Mouse (Mus musculus): Measurements from ENCODE around the gene Glo1.

Gene Glo1

DNA sequence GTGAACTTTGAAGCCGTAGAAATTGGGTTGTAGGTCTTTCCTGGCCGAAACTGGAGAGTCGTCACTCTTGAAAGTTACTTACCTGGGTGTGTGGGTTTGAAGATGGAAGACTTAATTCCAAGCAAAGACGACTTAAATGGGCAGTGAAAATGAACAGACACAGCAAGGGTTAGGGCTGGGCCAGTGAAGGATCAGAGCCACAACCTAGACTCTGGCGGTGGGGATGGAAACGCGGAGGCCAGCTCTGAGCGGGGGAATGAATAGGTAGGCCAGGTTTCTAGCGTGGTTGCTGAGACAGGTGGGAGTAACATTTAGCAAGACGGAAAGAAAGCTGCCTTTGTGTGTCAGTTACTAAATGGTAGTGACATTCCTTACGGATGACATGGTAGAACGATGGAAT, 49.7 kb downstream of the Glo1 start:
- no peak for DNase-seq (ENCODE audit: low spot score)

DNA sequence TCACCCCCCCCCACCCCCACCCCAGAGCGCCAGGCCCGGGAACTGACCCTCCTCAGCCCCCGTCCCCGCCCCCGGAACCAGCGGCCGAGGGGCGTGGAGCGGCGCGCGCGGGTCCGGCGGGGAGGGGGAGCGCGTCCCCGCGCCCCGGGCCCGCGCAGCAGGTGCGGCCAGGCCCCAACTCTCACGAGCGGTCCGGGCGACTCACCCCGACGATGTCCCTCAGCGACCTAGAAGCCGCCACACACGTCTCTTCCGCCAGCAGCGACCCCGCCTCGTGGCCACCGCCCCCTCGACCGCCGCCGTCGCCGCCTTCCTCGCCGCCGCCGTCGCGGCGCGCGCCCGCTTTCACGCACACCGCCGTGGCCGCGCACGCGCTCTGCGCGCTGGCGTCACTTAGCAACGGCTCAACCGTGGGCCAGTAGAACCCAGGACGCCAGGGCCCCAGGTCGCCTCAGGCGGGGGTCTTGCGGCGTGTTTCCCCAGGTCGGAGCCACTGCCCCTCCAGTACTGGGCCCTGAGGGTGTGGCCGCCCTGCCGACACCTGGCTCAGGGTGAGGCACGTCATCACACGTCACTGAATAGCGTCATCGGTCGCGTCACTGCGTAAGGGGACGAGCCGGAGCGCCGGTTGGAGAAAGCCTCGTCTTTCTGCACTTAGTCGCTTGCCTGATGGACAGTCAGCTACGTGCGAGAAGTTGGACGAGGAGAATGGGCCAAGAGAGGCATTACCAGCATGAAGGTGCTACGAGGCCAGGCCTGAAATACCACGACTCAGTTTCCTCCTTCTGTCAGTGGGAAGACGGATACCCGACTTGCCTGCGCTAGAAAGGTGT, 50.5 kb downstream of the Glo1 start, which contains the start of gene Btbd9:
Gene Btbd9 (minus strand): TSS at position 548 of the 833 bp plus-strand sequence.
- peak; percentile 90 for DNase-seq (ENCODE audit: low spot score)

DNA sequence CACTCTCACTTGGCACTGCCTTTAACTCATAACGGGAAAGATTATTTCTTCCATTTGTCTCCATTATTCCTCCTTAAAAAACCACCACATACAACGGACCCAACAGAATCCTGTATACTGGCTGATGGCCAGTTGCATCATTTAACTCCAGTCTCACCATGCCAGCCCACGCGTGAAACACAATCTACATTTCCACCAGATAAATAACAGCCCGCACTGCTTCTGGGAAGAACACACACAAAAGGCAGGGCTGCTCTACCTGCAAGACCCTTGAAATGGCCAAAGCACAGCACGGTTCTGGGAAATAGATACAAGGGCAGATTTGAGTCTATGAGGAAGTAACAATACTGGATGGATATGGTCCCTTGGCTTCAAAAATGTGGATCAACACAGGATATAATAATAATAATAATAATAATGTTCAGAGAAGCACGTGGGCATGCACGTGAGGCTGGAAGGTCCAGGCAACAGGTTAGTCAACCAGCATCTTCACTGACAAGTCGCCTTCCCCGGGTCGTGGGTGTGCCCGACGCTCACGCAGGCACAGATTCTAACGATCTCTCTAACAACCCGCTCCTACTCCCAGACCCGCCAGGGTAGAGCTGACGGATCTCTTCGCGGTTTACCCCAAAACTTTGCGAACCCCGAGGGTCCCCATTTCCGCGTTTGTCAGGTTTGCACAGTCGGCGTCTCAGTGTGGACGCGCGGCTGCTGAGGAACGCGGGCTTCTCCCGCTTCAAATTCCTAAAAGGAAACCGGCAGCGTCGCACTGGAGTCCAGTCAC, 51.4 kb downstream of the Glo1 start:
- no peak for DNase-seq (ENCODE audit: low spot score)

DNA sequence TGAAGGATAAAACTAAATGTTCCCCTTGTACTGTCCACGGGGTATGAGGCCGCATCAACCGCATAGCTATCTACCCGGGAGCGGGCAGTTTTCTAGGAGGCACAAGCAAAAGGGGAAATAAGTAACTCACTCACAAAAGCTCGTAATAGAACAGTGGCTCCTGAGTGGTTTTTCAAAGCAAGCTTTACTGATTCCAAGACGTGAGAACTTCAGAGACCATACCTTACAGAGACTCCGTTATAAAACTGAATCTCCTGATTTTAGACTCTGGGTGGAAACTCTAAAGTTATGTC, 51.9 kb downstream of the Glo1 start:
- DNase-seq (ENCODE audit: low spot score): no peak

DNA sequence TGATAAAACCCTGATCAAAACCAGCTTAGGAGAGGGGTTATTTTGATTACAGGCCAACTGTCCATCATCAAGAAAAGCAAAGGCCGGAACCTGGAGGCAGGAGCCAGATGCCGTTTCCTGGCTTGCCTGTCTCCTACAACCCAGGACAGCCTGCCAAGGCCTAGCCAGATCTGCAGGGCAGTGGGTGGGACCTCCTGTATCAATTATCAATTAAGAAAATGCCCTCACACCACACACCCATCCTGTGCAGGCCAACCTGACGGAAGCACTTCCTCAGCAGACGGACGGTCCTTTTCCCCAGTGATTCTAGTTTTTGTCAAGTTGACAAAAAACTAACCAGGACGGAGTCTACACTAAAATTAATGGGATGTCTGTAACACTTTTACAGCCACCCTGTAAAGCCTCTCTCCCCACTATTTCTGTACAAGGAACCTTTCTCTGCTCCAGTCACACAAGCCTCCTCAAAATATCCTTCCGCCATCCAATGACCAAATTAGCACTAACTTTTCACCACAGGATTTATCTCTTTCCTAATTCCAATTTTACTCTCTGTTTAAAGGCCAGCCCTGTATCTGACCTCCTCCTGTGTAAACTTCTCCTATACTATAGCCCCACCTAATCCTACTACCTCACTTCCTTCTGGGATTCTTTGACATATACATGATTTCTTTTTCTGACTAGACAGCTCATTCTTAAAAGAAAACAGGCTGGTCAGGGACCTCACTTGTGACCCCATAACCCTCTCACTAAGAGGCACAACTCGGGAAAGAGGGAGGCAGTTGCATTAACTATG, 52.5 kb downstream of the Glo1 start:
- no peak for DNase-seq (ENCODE audit: low spot score)

DNA sequence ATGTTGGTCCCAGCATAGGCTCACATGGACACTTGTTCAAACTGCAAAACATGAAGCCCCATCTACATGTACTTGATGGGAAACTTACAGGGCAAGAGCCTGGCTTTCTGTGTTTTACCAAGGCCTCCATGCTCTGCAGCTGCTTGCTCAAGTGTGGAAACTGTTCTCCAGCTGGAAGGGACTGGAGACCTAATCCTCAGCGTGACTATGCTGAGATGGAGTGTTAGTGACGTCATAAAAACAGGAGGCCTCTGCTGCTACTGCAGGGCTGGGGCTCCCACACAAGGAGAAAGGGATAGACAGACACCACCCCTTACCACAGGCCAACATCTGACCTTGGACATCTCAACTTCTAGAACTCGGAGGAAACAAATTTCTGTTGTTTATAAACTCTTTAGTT, 55.7 kb downstream of the Glo1 start:
- no peak for DNase-seq (ENCODE audit: low spot score)

DNA sequence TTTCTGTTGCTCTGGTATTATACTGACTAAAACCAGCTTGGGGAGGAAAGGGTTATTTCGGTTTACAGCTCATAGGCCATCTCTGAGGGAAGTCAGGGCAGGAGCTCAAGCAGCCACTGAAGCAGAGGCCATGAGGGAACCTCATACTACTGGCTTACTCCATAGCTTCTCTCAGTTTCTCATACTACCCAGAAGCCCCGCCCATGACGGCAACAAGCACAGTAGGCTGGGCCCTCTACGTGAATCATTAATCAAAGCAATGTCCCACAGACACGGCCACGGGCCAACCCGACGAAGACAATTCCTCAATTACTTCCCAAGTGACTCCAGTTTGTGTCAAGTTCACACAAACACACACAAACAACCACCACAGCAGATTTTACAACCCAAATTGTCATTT, 56.5 kb downstream of the Glo1 start:
- DNase-seq (ENCODE audit: low spot score): peak; percentile 40

DNA sequence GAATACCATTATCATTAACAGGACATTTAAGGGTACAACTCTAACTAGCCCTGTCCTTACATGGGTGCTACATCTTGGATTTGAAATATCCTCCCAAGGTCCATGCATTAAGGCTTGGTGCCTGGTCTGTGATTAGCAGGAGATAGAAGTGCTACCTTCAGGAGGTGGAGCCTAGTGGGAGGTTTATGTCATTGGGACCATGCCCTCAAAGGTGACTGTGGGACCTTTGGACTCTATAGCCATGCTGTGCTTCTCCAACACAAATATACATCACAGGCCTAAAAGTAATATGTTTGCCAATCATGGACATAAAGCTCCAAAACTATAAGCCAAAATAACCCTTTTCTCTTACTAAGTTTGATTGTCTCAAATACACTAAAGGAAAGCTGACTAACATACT, 58.2 kb downstream of the Glo1 start:
- no peak for DNase-seq (ENCODE audit: low spot score)

DNA sequence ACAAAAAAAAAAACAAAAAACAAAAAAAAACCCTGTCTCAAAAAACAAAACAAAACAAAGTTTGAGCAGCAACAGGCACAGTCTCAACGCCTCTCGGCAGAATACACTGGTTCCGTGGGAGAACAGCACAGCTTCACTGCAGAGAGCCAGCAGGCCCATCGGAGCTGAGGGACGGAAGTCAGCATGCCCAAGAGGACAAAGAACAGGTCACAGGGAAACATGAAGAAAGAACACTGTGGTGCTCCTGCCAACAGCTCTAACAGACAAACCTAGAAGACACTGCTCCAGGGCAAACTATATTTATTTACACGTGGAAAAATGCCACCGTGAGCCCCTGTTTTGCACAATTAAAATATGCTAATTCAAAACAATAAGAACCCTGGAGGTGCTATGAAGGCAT, 61.7 kb downstream of the Glo1 start:
- DNase-seq (ENCODE audit: low spot score): no peak

DNA sequence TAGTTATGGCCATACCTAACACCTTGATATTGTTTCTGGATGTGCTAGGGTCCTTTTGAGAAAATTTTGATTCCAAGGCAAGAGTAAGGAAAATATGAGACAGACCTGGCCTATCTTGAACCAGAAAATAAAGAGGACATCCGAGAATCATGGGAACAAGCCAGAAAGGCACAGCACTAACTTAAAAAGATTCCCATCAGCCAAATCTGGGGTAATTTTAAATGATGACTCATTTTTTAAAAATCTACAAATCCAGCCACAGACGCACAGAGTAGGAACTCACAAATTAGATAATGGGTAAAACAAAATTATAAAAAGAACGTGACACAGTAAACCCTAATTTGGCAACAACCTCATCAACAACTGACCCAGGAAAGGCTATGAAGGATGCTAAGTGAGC, 62.3 kb downstream of the Glo1 start:
- DNase-seq (ENCODE audit: low spot score): no peak

DNA sequence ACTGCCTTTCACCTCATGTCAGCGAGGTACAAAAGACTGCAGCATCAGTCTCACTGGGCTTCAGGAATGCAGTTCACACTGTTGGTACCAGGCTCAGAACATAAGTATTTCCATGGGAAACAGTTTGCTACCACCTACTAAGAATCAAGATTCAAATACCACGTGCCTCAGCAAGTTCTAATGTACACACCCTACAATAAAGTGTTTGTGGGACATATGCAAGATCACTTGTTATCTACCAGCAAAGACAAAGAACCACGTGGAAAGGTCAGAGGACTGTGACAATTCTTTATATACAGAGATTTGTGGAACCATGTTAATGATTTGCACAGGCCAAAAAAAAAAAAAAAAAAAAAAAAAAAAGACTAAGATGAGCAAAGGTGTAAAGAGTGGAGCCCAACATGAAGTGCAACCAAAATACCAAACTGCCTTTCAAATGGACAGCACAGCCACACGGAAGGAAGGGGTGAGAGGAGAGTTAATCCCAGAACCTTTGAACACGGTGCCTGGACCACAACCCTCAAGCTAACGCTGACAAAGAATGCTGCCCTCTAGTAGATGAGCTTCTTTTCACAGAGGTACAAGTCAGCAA, 63.1 kb downstream of the Glo1 start:
- no peak for DNase-seq (ENCODE audit: low spot score)

DNA sequence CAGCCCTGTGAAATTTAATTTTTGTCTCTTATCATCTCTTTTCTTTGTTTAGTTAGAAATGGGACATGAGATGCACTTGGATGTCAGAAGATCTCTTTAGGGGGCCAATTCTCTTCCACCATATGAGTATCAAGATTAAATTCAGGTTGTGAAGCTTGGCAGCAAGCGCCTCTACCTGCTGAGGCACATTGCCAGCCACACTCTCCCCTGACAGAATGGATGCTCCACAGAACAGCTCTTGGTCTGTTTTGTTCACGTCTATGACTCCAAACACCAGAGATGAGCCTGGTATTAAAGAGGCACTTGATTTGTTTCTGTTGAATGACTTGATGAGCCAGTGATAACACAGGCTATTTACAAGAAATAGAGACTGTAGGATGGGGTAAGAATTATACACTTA, 63.9 kb downstream of the Glo1 start:
- no peak for DNase-seq (ENCODE audit: low spot score)

DNA sequence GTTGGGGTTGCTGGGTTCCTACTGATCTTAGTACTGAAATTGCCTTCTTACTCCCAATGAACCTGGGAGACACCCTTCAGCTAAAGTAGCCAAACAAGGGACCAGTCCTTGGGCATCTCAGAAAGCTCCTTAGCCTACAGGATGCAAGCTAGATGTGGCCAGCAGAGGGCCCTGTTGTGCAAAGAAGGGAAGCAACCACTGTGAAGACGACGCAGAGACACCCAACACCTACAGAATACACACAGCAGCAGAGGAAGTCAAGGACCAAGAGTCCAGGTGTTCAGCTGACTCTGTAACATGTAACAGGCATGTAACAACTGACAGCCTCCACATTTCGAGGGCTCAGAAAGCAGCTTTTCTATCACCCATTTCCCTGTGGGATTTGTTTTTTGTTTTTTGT, 67.1 kb downstream of the Glo1 start:
- DNase-seq (ENCODE audit: low spot score): peak; percentile 47

DNA sequence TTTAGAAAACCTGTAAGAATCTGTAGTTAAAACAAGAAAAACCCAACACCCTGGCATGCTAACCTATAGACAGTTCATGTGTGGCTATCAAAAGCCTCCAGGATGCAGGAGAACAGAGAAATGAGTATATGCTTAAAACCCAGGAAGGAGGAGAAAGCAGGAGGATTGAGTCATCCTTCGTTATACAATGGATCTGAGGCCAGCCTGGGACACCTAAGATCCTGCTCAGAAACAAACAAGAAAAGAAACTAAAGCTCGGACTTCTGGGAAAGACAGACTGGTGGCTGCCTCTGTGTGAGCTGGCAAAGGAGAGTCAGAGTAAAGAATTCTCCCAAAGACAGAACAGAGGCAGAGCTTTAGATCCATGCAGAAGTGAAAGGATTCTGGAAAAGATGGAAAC, 68.0 kb downstream of the Glo1 start:
- DNase-seq (ENCODE audit: low spot score): no peak

DNA sequence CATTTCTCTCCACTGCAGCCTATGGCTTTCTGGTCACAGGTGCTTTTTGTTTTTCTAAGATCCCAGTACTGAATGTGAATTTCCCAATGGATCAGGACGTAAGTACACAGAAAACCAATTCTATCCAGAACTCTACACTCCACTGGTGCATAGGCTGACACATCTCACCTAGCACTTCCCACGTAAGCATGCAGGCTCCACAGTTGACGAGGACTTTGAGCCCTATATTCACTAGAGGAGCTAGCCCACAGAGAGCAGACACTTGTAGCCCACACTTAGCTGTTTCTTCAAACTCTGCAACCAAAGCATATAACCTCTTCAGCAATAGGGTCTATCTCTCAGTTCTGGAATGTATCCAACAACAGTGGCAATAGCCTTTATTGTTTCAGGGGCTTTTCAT, 70.2 kb downstream of the Glo1 start:
- DNase-seq (ENCODE audit: low spot score): no peak

DNA sequence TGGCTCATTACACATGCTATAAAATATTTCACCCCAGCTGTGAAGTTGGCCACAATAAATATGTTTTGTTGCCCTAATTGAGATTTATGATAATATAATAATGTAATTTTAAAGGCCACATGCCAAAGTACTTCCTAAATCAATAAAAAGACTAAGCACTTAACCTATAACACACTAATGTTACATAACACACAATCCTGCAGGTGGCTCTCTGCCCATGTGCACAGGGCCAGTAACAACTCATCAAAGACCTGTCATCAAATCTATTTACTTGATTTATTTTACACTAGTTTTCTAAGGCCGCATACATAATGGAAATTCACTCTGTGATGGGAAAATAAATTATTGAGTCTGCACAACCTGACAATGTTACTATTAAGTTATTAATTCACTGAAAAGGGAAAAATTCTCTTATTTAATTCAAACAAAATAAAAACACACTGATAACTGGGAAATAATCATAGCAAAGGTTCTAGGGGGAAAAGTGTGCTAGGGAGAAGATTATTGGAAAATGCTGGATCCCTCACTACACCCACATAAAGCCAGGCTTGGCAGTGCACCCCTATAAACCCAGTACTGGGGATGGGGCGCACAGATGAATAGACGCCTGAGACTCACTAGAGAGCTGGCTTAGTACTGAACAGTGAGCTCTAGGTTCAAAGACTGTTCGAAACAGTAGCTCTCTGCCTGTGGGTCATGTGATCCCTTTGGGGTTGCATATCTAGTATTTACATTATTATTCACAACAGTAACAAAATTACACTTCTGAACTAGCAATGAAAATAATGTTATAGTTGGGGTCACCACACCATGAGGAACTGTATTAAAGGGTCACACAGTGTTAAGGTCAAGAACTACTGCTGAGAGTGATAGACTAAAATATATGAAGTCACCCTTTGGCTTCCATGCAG, 73.4 kb downstream of the Glo1 start:
- DNase-seq (ENCODE audit: low spot score): no peak

DNA sequence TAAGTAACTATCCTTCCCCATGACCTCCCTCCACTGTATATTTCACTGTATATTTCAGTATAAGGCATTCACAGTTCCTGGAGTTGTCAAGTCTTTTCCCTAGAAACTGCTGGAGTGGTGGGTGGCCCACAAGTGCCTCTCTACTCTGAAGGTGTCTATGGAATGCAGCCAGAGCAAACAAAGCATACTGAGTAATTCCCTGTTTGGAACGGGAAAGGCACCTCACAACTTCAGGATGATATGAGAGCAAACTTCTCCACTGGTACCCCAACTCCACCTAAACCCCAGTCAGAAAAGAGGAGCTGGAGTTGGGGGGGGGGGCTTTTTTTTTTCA, 75.9 kb downstream of the Glo1 start:
- peak; percentile 30 for DNase-seq (ENCODE audit: low spot score)

DNA sequence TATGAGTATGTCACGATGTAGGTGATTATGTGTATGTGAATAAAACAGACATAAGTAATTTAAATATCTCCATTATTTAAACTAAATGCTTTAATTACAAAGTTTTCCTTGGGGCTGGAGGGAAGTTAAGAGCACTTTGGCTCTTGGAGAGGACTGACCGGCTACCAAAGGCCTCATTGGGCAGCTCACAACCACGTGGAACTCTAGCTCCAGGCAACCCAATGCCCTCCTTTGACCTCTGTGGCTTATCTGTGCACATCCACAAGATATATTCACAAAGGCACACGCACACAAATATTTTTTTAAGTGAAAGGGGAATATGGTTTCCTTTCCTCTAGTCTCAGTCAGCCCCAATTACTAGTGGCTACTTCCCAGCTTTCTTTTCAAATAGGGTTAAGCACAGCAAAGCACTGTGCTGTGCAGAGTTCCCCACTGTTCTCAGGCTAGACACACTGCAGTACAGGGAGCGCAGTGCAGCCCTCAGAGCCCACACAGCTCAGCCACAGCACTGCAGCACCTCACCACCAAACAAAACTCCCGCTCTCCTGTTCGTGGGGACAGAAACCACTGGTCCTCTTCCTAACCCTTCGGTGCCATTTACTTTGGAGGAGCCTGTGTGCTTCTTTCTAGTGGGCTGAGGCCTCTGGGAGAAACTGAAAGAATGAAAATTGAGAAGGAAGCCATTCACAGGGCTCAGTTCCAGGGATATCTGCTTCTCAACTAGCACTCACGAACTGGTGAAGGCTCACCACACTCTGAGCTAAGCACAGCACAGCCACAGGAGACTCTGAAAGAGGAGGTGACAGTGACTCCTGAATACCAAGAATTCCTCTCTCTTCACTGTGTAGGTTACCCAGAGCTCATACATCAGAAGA, 76.5 kb downstream of the Glo1 start:
- no peak for DNase-seq (ENCODE audit: low spot score)

DNA sequence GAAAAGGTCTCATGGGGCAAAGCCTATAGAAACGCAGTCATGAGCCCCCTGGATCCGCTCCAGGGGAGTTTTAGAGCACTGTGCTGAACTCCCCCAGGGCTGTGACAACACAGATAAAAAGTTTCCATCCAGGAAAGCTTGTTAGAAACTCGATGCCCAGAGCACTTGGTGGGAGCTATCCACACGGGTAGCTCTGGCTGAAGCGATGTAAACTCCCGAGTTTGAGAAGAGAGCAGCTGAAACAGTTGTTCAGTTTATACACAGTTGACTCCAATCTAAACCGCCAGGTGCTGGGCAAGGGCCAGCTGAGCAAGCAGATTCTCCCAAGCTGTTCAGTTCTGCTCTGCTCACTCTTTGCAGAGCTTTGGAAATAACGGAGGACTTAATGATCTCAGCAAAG, 87.6 kb downstream of the Glo1 start:
- peak; percentile 19 for DNase-seq (ENCODE audit: low spot score)

DNA sequence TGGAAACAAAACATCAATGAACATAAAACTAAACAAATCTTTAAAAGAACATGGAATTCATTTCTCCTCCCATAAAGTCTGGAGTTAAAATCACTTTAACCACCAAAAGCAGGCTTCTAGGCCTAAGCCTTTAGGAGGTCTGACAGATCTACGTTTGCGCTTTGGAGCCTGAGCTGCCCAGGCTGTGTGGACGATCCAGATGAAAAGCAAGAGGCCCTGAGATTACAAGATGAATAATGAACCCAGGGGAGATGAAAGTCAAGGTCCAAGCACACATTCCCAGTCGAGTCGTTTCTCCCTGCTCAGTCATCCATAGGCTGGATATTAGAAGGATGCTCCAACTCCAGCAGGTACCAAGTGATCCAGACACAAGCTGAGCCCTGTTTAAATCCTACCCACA, 90.0 kb downstream of the Glo1 start:
- no peak for DNase-seq (ENCODE audit: low spot score)
